Mouse (Mus musculus) spleen, postnatal 10 days (tissue): ENCODE measurements around the gene Gpr25.

Experiments
- DNase-seq, 2 experiments: peaks; one replicate each; pipeline ENCODE4 v3.0.0; 2021 to 2022; ENCODE audit warnings: low spot score in 2 of 2

The Gpr25 gene

DNA sequence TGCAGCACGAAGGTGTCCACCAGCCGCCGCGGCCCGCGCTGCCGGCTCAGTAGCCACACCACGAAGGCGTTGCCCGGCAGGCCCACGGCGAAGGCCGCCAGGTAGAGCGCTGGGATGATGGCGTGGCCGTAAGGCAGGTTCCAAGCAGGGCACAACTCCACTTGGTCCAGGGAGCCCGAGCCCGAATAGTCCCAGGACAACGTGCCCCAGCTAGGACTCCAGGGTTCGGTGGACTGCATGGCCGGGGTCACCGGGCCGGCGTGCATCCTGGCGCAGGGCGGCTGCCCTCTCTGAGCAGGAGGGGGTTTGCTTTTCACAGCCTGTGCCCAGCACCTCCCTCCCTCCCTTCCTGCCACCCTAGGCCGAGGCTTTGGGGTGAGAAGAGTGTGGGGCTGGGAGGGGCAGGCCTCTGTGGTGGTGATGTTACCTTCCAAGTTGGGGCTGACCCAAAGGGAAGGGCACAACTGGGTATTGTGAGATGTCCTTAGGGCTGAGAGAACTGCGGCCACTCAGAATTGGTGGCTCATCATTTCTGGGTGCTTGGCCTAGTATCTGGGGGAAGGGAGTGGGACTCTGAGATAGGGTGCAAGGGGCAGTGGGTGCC, at the start of gene Gpr25:
Gpr25 (minus strand) TSS at position 239 of the 604 bp plus-strand sequence.
- no peak for DNase-seq

DNA sequence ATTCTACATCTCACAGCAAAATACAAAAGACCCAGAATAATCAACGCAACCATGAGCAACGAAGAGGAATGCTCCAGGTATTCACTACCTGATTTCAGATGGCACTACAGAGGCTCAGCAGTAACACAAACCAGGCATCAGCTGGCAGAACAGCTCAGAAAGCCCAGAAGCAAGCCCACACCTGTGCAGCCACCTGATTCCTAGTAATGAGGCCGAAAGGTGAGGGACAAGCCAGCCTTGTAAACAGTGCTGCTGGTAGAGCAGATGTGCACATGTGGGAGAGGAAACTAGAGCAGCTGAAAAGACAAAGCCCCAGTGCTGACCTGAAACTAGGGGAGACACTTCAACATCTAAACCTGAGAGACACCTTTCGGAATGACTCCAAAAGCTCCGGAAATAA, 48.5 kb upstream of the Gpr25 start:
- DNase-seq: no peak

DNA sequence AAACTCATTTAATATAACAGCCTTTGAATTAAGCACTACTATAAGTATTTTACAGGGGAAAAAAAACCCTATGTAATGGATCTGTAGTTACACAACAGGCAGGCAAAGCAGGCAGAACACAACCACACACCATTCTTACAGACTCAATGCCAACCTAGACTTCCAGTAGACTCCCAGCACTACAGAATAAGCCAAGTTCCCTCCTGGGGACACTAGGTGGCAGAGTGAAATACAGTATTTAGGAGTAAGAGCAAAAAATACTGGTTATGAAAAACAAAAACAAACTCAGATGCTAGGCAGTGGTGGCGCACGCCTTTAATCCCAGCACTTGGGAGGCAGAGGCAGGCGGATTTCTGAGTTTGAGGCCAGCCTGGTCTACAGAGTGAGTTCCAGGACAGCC, 45.8 kb upstream of the Gpr25 start:
- peak in 1 of 2 experiments; percentile 42 for DNase-seq

DNA sequence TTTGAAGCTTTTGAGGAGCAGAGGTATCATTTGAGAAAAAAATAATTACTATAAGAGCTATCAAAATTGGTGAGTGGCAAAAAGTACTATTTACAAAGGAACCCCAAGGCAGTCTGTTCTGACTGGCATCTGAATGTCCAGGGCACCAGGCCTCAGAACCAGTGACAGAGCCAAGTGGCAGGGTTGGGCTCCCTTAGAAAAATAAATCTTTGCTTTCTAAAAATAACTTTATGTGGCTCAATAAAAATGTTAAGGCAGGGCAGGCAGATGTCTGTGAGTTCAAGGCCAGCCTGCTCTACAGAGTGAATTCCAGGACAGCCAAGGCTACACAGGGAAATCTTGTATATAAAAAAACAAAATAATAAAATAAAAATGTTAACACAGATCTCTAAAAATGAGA, 33.3 kb upstream of the Gpr25 start:
- DNase-seq: no peak

DNA sequence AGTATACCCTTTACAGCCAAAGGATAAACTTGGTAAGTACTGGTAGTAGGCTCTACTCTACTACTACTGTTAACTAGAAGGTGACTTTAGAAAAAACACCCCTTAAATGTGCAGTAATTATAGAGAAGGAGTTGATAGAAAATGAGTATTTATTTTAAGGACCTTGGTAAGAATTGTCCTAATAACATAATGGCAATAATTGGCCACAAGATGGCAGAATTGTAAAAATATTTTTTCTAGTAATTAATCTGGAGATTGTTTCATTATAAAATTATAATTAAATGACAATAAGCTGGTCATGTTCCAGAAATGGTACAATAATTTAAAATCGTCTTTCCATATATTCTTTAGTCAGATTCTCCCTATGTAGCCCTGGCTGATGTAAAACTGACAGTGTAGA, 29.1 kb upstream of the Gpr25 start:
- no peak for DNase-seq

DNA sequence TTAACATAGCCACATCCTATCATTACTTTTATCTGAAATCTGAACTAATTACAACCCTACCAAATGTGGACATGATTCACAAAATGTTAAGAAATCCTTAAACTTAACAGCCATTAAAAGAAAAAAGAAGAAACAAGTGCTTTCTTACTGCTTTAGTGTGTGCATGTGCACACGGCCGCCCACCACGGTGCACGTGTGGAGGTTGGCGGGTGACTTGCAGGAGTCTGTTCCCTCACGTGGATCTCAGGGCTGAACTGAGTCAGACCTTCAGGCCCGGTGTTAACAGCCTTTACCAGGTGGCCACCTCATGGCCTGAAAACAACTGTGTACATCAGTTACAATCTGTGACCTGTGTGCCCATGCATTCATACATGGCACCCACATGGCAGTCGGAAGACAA, 16.7 kb upstream of the Gpr25 start:
- no peak for DNase-seq

DNA sequence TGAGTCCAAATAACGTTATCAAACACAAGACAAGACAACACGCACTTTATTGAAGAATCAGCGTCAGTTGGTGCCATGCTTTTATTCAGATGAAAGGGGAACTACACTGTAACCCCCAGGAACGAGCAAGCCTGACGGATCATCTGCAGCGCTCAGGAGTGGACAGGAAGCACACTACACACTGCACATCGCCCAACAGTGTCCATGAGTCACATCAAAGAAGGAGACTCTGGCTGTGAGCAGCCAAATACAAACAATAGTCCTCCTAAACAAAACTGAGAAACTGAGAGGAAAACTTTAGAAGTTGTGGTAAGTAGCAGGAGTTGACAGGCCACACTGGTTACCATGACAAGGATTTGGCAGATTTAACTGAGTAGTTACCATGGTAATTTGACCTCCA, 7.6 kb upstream of the Gpr25 start:
- no peak for DNase-seq

DNA sequence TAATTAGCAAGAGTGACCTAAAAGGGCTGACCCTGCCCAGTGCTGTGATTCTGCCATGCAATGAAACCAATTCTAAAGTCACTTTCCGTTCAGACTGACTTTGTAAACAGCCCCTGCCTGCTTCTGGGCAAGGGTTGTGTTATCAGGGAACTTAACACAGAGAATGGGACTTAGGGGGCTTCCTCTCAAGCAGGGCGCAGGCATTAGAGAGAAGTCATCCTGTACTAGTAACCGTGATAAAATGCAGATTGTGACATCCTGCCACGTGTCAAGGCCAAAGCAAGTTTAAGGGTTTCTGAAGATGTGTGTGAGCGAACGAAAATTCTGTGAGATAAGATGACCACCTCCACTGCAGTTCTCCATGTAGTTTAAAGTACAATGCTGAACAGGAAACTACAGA, 5.5 kb upstream of the Gpr25 start:
- no peak for DNase-seq

DNA sequence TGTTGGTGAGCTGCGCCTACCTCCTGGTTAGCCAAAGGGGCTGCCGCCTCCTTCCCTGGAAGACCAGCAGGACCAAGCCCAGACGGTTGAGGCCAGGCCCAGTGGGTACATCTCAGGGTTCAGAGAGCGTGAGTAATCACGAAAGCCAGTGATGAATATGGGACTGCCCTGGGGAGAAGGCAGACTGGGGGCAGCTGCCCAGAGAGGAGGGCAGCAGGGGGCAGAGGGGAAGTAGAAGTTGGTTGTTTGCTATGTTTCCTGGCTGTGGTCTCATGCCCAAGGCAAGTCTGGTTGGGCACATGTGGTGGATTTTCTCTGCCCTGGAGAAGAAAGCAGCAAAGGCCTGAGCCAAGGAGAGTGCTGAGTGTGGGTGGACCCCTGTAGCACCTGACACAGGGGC, 2.7 kb upstream of the Gpr25 start:
- no peak for DNase-seq

DNA sequence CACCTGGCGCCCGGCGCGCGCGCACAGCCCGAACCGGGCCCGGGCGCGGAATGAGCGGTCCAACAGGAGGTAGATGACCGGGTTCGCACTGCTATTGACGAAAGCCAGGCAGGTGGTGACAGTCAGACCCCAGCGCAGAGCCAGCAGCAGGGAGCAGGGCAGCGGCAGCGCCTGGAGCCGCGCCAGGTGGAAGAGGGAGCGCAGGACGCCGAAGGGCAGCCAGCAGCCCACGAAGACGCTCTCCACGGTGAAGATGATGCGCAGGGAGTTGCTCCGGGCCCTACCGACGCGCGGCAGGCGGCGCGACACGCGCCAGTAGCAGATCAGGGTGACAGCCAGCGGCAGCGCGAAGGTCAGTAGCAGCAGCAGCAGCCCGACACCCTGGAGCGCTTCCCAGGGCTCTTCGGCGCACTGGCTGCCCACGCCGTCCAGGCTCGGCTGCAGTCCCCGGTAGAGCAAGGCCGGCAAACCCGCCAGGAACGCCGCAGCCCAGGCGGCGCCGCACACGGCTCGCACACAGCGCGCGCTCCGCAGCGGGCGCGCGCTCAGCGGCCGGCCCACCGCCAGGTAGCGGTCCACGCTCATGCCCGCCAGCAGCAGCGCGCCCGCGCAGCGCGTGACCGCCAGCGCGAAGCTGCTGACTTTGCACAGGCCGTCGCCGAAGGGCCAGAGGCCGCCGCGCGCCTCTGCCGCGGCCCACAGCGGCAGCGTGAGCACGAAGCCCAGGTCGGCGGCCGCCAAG, 609 bp downstream of the Gpr25 start:
- peak in 1 of 2 experiments; percentile 29 for DNase-seq

DNA sequence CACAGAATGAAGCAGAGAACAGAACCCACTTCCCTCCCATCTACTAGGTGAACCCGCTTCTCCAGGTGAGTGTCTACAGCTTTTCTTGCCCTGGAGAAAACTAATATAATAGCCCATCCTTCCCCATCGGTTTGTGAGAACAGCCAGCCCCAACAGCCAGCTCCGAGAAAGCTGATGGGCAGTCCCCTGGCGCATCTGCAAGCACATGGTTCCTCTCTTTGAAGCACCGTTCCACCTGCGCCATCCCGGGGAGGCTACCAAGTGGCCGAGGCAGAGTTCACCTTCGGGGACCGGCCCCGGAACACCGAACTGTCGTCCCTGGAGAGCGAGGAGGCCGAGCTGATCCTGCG, 1.2 kb downstream of the Gpr25 start:
- no peak for DNase-seq

DNA sequence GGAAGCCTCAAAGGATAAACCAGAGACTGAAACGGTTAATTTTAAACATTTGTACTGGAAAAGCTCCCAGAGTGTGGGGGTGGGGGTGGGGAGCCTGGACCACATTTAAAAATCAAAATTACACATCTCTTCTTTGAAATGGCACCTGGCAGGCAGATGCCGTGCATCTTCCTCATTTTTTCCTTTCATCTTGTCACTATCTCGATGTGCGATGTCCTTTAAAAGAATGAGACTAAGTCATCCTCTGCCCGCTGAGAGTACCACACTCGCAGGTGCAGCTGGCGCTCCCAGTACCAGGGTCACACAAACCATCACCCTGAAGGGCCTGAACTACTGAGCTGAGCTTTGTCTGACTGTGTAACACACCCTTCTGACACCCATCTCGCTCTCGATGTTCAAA, 2.2 kb downstream of the Gpr25 start:
- DNase-seq: no peak

DNA sequence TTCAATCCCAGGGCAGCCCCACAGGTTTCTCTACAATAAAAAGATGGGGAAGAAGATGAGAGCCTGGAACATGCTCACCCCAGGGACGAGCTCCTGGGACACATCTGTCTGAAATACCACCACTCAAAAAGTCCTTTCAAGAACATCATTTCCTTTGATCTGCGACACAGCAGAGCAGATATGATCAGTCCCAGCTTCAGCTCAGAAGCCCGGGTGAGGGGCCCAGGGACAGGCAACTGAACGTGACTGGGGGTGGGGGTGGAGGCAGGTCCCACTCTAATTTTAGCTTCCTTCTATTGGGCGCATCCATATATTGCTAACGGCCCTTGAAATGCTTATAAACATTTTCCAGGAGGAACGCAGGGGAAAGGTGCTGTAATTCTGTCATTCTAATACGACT, 5.0 kb downstream of the Gpr25 start:
- no peak for DNase-seq

DNA sequence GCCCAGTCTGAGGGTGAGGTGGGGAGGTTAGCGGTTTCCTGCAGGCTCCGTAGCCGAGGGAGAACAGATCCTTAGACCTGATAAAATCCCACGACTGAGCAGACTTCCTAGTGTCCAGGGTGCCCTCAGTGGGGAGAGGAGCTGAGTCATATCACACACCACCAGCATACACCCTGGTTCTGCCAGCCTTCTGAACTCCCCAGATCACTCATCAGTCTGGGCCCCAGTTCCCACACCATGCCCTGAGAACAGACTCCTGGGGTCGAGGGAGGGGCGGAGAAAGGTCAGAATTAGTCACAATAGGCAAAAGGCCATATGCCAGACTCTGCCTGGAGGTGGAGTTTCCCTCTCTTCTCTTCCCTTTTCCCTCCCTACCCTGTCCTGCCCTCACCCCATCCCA, 5.5 kb downstream of the Gpr25 start:
- no peak for DNase-seq

DNA sequence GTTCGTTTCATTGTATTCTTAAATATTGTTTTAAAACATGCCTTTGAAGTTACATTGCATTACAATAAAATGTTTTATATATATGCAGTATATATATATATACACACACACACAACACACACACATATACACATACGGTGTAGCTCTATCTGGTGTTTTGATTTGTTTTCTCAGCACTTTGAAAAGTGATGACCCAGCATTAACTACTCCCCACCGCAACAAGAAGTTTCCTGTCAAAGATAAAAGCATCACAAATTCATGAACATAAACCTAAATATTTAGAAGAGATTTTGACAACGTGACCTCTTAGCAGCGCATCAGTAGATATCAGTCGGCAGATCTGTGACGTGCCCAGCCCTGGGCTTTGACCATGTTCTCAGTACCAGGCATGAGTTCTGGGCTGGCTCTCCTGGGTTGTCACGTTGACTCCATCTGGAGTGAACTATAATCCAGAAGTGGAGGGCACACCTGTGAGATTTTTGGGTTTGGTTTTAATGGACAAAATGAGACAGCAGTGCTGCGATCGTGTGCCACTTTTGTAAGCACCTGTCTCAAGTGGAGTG, 6.1 kb downstream of the Gpr25 start:
- no peak for DNase-seq

DNA sequence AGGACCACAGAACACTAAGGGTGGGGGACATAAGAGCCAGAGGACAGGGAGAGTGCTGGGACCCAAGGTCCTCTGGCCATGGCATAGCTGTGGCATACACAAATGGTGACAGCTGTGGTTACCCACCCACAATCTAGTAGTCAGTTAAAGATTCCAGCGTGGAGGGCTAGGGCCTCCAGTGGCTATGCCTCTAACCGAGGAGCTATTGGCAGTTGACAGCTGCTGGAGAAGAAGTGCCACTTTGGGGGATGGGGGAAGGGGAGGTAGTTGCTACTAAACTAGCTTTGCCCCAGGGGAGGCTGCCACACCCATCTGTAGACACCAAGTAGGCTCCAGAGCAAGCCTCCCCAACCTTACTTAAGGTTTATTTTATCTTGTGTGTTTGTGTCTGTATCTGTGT, 7.2 kb downstream of the Gpr25 start:
- peak in 1 of 2 experiments; percentile 66 for DNase-seq

DNA sequence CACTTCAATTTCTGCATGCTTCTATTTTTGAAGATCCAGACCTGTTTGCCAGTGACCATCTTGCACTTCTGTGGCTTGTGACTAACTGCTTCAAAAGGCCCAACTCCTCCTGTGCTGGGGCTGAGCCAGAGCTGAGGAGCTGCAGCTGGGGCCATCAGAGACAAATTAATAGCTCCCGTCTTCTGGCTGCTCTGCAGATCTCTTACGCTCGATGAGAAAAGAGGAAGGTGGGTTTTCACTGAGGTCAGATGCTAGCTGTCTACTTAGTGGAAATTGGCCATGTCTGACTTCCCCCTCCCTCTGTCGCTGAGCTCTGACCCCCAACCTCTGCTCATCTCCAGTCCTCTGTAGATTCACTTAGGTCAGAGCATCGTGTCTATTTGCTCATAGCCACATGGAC, 11.0 kb downstream of the Gpr25 start:
- DNase-seq: no peak

DNA sequence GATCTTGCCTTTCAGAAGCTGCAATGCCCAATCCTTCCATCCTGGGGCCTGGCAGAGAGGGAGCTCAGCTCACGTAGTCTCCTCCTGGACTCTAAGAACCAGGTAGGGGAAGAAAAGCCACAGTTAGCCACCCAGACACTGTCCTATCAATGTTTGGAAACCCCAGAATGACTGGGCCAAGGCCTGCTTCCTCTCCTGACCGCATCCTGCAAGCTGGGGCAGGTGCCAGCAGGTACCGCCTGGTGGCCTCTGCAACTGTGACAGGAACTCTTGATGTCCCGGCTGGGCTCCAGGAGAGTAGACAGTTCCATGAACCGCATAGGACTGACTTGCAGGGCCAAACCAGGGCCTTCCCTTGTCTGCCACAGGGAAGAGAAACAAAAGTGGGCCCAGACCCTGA, 13.3 kb downstream of the Gpr25 start:
- no peak for DNase-seq

DNA sequence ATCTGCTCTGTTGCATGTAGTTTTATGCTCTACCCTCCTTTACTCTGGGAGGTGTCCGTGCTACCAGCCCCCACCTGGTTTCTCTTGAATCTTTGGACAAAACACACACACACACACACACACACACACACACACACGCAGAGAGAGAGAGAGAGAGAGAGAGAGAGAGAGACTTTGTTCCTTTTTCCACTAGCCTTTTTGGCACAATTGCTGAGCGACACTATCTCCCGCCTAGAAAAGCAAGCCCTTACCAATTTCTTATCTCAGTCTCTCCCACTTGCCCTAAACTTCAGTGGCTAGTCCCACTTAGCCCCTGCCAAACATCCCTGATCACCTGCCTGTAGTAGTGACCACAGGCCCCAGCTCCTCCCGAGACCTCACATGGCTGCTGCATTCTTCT, 16.2 kb downstream of the Gpr25 start:
- no peak for DNase-seq

DNA sequence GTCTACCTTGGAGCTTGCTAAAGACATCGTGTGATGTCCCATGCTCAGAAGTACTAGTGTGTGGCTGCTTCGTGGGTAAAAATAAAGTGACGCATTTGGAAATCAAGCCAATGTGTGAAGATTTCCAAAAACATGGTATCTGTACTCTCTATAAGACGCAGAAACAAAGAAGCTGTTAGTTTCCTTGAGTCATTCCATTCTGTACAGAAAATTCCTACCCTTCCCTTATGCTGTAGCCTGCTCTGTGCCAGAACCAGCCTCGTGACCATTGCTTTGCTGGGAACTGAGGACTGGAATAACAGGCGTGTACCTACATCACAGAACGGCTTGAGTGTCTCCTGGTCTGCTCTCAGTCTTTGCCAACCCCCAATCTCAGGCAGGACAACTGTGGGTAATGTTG, 18.9 kb downstream of the Gpr25 start:
- no peak for DNase-seq

DNA sequence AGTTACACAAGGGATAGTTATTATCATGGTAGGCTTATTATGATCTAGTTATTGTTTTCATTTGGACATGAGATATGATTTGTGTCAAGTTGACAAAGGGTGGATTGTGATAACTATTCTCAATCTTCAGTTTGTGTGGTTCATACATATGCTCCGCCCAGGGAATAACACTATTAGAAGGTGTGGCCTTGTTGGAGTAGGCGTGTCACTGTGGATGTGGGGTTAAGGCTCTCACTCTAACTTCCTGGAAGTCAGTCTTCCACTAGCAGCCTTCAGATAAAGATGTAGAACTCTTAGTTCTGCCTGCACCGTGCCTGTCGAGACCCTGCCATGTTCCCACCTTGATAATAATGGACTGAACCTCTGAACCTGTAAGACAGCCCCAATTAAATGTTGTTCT, 22.2 kb downstream of the Gpr25 start:
- no peak for DNase-seq

DNA sequence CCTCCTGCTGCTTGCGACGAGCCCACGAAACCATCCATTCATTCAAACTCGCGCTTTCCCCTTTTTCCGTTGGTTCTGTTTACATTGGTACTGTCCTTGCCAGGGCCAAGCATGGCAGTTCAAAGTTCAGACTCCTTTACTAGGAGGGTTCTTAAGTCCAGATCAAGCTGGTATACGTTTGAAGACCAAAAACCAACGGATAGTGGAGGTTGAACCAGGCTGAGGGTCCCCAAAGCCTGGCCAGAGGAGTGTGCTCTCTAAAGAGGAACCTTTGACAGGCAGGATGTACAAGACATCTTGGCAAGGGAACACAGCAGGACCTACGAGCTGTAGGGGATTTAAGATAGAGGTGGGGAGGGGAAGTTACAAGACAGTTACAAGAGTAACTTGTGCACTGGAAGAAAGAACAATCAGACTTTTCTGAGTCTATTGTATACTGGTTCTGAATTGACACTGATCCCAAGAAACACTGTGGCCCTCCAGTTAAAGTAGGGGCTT, 26.0 kb downstream of the Gpr25 start:
- DNase-seq: no peak

DNA sequence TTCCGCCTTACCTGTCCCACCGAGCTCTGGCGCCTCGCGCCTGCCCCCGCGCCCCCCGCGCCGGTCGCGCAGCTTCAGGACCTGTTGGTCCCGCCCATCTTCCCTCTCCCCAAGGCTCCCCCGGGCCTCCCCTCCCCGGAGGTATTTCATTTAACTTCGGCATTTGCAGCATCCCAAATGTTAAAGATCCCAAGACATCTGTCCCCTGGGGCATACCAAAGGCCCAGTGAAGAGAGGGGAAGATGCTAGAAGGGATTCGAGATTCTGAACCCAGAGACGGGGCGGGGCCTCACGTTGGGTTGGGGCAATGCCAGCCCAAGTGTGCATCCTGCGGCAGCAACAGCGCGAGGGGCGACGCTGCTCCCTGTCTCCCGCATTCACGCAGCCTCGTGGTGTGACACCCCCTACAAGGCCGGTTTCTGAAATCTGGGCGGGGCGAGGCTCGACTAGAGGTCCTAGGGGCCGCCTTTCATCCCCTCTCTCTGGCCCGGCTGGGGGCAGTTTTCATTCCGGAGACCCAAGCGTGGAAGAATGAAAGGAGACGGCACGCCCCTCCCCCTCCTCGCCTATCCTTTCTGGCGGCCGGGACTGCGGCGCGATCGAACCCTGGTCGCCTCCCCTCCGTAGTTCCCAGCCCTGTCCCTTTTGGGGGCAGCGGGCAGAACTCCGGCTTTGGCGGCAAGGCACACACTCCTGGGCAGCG, 26.6 kb downstream of the Gpr25 start, which contains the start of gene Inava:
Inava (minus strand) TSS at position 373 of the 703 bp plus-strand sequence.
- DNase-seq: peak; percentile 18 to 44
